Mouse (Mus musculus): ENCODE measurements at regions not wholly inside any gene's neighbourhood (a gene's known extent, or its start where the extent isn't known, plus 50 kb on each side); places are given as distances from the start of the nearest gene placed in this dataset.

DNA sequence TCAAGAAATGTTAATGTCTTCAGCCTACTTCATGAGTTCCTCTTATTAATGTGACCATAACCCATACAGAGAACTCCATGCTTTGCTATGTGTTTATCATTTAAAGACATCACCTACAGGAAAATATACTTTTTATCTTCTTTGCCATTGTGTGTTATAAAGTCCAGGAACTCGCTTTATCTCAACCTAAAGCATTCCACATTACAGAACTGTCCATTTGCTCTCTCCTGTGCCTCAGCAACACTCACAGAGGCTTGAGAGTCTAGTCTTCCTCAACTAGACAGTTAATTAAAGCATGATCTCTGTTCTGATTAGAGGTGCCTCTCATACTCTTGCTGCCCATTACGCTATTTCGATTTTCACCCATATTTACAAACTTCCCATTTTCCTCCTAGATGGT lies 288.4 kb downstream of the Lipi start:
- DNase-seq (ENCODE audit: low read depth) = no peak

DNA sequence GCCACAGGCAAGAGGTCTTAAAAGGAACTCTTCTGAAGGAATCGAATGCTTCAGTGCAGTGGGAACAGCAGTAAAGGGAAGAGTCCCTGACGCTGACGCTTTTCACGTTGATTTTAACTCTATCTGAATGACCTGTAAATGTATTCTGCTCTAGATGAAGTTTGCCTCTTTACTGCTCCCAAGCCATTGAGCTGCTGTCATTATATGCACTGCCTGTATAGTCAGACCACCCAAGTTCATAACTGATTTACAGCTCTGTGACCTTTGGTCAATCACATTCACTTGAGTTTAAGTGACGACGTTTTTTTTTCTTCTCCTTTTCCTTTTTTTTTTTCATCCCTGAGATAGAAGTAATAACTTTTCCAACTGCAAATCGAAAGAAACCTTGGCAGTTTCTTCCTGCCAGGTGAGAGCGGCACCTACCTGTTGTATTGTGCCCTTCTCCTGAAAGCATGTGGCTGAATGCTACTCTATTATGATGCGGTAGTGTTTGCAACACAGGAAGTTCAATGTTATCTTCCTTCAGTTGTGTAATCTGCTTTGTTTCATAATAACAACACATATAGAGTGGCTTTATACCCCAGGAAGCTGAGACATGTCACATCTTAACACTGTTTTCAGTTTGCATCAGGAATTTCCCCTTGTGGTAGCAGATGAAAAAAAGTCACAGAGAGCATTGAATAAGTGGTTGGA lies 293.0 kb downstream of the Lipi start:
- DNase-seq (ENCODE audit: low read depth) = no peak

DNA sequence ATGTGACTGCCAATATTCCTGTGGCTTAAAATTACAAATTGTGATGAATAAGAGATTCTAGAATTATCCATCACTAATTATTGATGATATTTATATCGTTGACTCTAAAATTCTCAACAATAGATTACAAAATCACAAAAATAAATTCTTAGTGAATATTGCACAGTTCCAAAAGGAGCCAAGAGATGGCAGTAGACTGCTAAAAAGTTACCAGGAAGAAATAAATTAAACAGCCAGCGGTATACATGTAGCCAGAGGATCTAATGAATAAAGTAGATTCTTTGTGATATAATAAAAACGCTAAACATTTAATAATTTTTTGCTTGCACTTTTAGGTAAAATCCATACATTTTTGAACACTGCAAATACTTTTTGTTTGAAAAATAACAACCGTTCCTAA lies 294.7 kb downstream of the Lipi start:
- DNase-seq (ENCODE audit: low read depth) = no peak

DNA sequence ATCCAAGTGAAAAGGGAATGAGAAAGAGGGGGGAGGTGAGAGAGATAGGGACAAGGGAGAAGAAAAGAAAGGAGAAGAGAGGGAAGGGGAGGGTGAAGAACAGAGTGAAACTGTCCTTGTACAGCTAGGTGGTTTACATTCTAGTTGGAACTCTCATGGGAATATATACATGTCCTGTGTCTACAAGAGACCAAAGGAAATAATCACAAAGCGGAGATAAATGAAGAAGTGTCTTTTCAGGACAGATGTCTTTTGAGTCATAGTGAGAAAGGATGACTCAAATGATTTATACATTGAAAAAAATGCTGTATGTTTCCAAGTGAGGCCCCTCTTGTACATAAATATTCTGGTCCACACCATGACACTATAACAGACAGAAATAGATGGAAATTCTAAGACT lies 298.7 kb downstream of the Lipi start:
- no peak for DNase-seq (ENCODE audit: low read depth)

DNA sequence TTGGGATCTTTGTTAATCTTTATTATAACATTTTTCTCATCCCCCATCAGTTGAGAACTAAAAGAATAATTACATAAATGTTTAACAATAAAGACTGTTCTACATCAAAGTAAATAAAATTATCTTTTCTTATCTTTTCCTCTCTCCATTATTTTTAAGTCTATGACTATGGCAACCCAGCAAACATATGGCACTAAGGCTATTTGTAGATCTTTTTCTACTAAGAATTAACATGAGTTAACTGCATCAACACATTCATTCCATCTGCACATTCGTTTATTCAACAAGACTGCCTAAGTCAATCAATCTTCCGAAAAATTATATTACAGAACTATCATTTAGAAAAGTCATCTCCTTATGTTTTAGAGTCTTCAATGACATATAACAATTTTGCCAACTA lies 300.1 kb downstream of the Lipi start:
- no peak for DNase-seq (ENCODE audit: low read depth)

DNA sequence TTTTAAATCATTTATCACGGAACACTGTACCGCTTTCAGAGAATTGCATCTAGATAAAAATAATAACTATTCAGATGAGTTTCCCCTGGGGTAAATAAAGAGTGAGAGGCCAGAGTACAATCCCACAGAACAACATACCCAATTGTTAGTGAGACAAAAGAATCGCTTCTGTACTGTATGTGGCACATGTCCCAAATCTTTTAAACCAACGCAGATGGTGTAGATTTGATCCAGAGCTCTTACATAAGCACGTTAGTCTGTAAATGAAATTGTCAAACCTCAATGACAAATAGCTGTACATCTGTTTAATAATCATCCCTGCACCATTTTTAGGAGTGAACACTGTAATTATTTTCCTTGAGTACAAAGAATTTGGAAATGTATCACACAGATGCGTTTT lies 322.0 kb downstream of the Lipi start:
- DNase-seq (ENCODE audit: low read depth) = no peak

DNA sequence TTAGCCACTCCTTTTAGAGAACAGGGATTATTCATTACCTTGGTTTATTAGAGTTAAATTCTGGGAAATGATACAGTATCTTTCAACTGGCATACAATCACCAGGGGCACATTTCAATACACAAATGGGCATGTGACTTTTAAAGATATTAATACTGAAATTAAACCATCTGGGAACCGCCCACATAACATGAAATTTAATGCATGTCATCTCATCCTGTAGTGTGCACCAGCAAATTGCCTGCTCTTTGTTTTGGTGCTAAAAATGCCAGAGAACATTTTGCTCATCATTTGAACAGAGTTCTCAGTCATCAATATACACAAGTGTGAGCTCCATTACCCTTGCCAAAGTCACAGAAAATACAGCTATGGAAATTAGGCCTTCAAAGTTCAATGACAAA lies 330.9 kb downstream of the Lipi start:
- DNase-seq (ENCODE audit: low read depth) = no peak

DNA sequence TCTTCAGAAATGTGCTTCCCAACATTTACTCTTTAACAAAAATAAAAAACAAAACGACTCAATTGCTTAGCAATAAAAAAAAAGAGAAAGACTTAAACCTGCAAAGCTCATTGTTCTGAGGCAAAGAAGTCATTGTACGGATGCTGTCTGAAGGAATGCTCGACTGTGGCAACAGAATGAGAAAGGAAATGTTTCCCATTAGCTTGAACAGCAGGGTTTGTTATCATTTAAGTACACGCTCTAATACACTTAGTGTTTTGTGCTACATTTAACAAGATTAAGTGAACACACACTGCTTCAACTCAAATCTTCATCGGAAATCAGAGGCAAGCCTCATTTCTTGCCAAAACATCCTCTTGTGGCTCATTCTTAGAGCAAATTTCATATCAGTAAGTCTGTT lies 336.7 kb downstream of the Lipi start:
- DNase-seq (ENCODE audit: low read depth) = no peak

DNA sequence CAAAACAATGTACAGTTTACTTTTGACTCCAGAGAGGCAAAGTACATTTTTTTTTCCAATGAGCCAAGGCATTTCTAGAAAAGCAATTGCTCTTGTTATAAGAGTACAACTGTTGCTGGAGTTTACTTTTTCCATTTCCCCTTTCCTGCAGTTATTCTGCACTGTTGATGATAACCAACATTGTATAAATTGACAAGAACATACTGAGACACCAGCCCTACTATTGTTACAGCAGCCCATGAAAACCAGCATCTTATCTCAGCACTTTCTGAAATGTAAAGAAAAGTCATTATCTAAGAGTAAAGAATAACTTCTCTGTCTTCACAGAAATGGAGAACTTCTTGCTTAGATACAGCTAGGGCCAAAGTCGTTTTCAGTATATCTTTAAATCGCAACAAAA lies 345.5 kb downstream of the Lipi start:
- no peak for DNase-seq (ENCODE audit: low read depth)

DNA sequence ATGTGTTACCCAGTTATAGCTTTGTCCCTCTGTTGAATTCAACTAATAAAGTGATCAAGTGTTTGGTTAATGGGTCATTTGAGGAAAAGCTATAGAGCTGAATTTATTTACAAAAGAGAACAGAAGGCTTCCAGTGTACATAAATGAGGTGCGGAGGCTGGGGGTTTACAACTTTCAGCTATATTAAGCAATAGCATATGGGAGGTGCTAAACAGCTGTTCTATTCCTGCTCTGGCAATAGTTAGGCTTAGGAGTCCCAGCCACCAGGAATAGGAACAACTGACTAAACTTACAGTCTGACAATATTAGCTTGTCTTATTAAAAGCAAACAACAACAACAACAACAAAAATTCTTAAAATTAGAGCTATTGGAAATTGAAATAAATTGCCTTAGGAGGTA lies 353.7 kb downstream of the Lipi start:
- no peak for DNase-seq (ENCODE audit: low read depth)

DNA sequence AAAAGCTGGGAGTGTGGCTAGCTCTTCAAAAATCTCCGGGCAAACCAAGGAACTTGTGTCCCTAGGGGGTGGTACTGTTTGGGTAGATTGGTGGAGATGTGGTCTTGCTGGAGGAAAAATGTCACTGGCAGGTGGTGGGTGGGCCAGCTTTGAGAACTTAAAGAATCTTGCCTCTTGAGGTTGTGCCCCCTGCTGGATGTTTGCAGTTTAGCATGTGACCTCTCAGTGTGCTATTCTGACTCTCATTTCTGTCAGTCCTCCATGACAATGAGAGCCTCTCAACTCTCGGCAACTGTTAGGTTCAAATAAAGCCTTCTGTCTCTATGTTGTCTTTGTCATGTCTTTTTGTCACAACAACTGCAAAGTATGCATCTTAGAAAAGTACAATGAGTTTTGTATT lies 392.5 kb downstream of the Lipi start:
- peak; percentile 1 for DNase-seq (ENCODE audit: low read depth)

DNA sequence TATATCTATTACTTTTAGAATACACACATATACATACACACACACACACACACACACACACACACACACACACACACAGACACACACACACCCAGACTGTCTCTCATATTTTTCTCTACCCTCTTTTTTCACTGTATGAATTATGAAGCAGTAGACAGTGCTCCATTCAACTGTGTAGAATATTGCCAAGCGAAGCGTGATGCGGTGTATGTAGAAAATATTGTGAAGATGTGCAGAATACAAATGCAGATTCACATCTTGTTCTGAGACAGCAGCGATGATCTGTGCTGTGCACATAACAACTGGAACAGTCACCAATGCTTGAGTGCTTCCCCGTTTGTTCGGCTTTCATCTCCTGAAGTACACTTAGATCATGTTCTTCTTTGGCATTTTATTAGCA lies 395.5 kb downstream of the Lipi start:
- DNase-seq (ENCODE audit: low read depth) = no peak

DNA sequence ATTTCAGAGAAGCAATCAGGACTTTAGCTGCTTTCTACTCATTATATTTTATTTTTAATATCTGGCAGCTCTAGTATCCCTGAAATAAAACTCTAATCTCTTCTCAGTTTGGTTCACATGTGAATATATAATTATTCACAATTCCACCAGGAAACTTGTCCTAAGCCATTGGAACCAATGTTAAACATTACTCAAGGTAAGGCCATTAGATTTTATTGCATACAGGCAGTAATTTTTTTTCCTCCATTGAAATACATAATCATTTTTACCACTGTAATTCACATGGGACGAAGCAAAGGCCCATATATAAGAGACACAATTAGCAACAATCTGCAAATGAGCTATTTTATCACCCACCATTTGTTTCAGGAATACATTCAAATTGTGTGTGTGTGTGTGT lies 419.8 kb downstream of the Lipi start:
- DNase-seq (ENCODE audit: low read depth) = no peak

DNA sequence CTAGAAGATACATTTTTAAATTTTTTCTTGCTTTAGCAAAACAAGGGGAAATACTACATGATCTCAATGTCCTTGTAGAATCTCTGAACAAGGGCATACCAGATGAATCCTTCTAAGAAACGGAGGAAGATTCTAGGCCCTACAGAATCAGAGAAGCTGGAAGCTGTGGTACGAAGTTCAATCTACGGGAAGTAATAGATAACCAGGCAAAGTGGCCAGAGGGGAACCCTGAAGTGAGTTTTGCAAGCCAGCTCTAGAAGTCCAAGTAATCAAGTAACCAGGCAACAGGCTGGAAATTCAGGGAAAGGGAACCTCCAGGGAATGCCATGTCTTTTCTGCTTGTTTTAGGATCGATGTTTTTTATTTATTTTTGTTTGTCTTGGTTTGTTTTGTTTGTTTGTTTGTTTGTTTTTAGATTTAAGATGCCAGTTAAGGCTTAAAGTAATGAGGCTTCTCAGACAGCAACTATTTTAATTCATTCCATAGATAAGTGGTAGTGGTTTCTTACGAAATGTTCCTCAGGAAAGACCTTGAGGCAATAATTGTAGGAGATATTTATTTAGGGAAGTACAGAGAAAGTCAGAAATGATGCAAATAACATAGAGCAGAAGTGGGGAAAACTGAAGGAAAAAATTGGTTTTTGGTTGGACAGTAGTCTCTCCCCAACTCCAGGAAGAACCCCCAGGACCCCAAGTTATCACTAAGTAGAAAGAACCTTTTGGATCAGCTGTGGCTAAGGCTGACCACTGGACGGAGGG lies 420.7 kb downstream of the Lipi start:
- DNase-seq (ENCODE audit: low read depth) = no peak

DNA sequence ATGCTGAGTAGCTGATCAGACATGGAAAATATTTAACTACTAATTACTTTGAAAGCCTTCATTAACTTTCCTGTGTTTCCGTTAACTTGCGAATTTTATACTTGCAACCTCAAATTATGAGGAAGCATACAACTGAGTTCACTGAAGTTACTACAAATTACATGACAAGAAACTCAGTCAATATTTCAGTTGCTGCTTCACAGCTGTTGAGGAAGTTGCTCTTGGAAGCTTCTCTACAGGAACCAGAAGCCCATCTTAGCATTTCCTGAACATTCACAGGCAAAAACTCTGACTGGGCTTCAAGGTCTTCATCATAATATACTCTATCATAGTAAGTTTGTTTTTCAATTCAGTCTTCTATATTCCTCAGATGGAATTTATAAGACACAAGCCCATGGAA lies 426.1 kb downstream of the Lipi start:
- no peak for DNase-seq (ENCODE audit: low read depth)

DNA sequence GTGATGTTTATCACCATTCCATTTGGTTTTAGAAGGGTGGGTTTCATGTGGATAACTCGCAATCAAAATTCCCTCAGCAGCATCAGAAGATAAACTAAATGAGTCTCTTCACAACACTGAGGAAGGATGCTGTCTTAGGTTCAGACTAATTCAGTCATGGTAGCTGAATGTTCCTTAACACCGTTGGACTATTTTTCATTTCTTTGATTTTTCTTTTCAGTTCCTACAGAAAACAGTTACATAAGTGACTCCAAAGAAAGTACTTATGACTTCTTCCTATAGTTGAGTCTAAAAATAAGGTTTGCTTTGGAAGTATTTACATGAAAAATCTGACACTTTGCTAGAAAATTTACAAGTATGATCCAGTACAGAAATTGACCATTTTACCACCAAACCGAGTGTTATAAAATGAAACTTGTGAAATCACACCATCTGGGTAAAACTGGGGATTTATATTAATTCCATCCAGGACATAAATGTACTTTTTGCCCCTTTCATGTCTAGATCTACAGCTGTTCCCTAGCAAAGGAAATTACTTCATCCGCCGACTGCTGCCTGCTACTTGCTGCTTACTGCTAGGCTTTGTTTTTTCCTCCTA lies 430.3 kb downstream of the Lipi start:
- no peak for DNase-seq (ENCODE audit: low read depth)
